Mouse (Mus musculus) gastrocnemius, postnatal 36 days (tissue): ENCODE measurements around the gene Copb2. TPM values are rescaled to one million over a fixed set of nuclear protein-coding genes. Genes with fewer than 3 reads are reported as not detected.

Source experiments
- DNase-seq, 2 experiments: peaks; one replicate each; pipeline ENCODE4 v3.0.0; 2022
- intact Hi-C: fragments of 180-260 bp; cut with DNase I; formaldehyde crosslinking; loops from one replicate; pipeline ENCODE4 v1.15.1; 2025
- long read RNA-seq, 2 experiments: library from polyadenylated mRNA; stranded (forward); transcript quantifications; one replicate each; pipeline ENCODE4 v2.0.0; 2021
- total RNA-seq, 2 experiments: library from RNA; stranded (reverse); gene quantifications; 2 replicates each; pipeline ENCODE4 v1.2.3; 2021

The Copb2 gene
- total RNA-seq = 10 to 100 TPM; 55.7 to 61.9 TPM
- long read RNA-seq, experiment 1, transcript Copb2-201 (22 exons, 3,050 nt) = major isoform, 12 of 29 reads
- long read RNA-seq, experiment 1, partial matches to known transcripts = 9 of 29 reads
- long read RNA-seq, experiment 1, other reads (novel, unspliced or antisense) = 8 of 29 reads
- long read RNA-seq, experiment 2, transcript Copb2-201 (22 exons, 3,050 nt) = major isoform, 39 of 59 reads
- long read RNA-seq, experiment 2, partial matches to known transcripts = 9 of 59 reads
- long read RNA-seq, experiment 2, other reads (novel, unspliced or antisense) = 11 of 59 reads

DNA sequence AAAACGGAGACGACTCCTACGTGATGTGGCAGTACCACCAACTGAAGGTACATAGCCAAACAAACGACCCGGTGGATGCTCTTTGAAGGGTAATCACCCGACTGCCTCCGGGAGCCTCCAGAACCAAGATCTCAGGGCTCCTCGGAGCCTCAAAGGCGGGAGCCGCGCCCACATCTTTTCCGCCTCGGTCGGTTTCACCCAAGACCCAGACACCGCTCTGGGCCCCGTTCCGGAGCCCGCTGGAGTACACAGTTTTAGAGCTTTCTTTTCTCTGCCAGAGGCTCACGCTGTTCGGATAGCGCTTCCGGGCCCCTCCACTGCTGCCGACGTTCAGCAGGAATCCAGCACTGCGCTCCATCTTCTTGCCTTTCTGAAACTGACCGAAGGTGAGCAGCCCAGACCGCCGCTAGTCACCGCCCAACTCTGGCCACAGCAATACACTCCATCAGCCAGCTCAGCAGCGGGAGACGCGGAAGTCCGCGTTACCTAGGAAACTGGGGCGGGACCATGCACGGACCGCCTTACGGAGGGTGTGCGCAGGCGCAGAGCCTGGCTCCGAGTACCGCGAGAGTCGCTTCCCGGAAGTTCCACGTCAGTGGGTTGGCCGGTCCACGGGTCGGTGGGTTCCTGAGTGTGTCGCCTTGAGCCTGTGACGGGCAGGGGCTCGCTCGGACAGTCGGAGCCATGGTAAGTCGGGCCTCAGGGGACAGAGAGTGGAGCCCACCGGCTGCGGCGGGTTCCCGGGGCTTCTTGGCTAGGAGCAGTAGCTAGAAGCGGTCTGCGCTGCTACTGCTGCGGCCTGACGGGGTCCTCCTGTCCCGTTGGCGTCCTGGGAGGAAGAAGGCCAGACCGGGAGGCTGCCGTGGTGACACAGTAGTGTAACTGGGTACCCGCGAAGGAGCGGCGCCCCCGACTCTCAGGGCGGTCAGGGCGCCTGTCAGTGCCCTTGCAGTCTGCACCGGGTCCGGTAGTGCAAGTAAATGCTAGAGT, at the start of gene Copb2:
Gene Copb2, plus strand, starts transcription at position 585 of the 990 bp plus-strand sequence.
- peak; percentile 99 for DNase-seq
- intact Hi-C loops = loop anchor here (5.0 kb wide), 1 partner anchor 39 kb away; the partner anchor contains the start of gene Mrps22

GRCm38 (mm10) chr9:98523872-98524271, 39.6 kb upstream of the Copb2 start:
- no peak for DNase-seq
- intact Hi-C loops = no loop called here

- no peak for DNase-seq
- intact Hi-C loops = no loop called here
These were observed 38.6 kb upstream of the Copb2 start for GRCm38 (mm10) chr9:98524786-98525542.

DNA sequence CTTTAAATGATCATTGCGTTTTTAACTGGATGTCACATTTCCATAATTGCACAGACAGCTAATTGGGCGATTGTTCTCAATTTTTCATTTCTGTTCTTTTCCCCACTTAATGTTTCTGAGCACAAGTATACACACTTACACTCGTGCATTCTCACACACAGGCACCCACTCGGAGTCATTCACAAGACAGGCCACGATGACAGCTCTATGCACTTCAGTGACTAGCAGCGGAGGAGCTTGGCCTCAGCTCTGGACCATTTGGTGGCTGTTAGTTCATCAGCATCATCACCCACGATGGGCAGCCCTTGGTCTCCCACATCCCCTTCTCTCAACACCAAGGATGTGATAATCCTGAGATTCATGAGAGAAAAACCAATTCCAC, 38.0 kb upstream of the Copb2 start:
- DNase-seq = no peak
- intact Hi-C loops = no loop called here

DNA sequence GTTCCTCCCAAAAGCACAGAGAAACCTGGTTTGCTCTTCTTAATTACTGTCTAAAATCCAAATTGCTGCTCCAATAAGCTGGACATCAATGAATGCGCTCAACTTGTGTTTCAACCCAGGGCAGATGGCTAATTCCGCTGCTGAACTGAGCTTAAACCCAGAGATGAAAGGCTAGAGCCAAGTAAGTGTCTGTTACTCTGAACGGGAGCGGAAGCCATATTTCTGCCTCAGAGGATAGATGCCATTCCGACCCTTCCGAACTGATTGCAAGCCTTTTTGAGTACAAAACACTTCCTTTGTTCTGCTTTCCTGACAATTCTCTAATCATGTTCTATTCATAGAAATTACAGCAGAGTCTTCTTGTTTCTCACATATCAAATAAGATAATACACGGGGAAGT, 36.3 kb upstream of the Copb2 start:
- no peak for DNase-seq
- intact Hi-C loops = no loop called here

- intact Hi-C loops = loop anchor here (10.0 kb wide), 1 partner anchor 85 kb away; no protein-coding TSS in a partner anchor
- DNase-seq = no peak
These were observed 33.7 kb upstream of the Copb2 start for GRCm38 (mm10) chr9:98529776-98530175.

DNA sequence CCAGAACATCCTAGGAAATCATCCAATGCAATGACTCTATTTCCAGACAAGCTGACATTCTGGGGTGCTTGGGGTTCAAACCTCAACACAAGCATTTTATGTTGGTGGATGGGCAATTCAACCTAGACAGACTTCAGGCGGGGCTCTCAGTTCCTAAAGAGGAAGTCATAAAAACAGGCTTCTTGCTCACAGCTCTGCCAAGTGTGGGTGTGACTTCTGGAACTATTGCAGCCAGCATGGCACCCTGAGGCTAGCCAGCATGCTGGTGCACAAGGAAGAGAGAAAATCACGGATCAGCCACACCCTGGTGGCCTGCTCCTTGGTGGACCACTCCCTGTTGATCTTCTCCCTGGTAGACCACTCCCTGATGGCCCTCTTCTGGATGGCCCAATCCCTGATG, 32.5 kb upstream of the Copb2 start:
- intact Hi-C loops = loop anchor here (10.0 kb wide), 1 partner anchor 86 kb away; no protein-coding TSS in a partner anchor
- DNase-seq = no peak

DNA sequence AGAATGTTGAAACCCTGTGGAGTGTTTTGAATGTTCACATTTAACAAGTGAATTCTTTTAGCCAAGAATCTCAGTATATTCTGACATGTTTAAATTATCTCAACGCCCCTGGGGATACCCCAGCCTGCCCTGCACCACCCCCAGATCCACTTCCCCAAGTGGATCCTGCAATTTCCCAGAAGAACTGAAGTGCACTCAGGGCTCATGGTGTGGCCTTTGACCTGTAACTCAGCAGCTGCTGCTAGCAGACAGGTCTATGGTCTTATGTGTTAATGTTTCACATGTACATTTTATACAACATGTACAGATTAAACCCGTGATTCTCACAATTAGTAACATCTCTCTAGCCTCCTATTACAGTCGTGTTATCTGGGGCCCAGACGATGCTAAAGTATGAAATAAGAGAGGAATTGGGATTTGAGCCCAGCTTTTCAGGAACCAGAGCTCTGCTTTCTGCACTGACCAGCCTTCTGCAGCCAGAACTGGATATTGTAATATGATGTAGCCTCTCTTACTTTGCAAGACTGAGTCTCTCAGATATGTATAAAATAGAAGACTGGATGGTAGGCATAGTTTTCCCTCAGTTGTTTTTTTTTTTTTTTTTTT, 28.7 kb upstream of the Copb2 start:
- no peak for DNase-seq
- intact Hi-C loops = loop anchor here (5.0 to 10.0 kb wide), 2 partner anchors 90 to 117 kb away; no protein-coding TSS in a partner anchor

- DNase-seq = no peak
- intact Hi-C loops = loop anchor here (5.0 to 10.0 kb wide), 2 partner anchors 91 to 118 kb away; no protein-coding TSS in a partner anchor
These were observed 27.8 kb upstream of the Copb2 start for GRCm38 (mm10) chr9:98535763-98536162.

DNA sequence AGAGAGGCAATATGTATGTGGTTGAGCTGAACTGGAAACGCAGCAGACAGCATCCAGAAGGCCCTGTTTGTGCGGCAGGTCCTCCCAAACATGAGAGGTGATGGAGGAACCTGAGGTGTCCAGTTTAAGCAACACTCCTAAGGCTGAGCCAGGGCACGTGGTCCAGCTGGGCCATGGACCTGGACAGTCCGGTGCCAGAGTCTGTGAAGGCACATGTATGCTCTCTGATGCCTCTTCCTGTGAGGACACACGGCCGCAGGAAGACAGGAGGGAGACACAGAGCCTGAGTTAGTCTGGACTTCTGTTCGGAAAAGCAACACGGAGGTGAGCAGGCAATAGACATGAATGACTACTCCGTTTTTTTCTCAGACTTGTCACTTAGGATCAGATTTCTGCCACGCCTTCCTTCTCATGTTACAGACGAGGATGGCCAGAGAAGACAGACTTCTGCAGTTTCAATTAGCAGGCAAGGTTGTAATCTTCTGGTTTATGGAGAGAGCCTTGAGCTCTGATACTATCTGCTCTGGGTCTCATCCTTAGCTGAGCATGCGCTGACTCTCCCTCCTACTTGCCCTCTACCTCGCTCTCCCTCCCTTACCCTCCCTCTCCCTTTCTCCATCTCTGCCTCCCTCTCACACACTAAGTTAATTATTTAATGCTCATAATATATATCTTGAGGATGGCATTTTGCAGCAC, 25.4 kb upstream of the Copb2 start:
- DNase-seq = no peak
- intact Hi-C loops = loop anchor here (5.0 to 10.0 kb wide), 2 partner anchors 93 to 121 kb away; no protein-coding TSS in a partner anchor

GRCm38 (mm10) chr9:98538713-98539360, 24.7 kb upstream of the Copb2 start:
- intact Hi-C loops = loop anchor here (5.0 to 10.0 kb wide), 2 partner anchors 94 to 122 kb away; no protein-coding TSS in a partner anchor

GRCm38 (mm10) chr9:98544042-98544441, 19.5 kb upstream of the Copb2 start:
- intact Hi-C loops = no loop called here
- no peak for DNase-seq

More at GRCm38 (mm10) chr9:98538713-98539360, 24.7 kb upstream of the Copb2 start:
- DNase-seq = peak; percentile 20 to 35

DNA sequence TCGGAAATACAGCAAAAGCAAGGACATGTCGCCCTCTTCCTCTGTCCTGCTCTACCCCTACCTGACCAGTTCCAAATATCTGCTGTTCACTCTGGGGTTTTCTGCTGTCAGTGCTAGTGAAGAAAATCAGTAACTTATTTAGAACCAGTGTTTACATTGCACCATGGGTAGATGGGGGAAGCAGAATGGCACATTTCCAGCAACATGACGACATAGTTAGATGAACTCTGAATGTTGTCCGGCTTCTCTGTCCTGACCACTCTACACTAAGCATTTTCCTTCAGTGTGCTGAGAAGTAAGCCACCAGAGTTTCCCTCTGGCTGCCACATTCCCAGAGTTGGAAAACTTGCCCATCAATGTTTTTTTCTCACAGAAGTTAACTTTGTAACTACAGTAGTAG, 20.3 kb downstream of the Copb2 start:
- no peak for DNase-seq
- intact Hi-C loops = no loop called here

- intact Hi-C loops = loop anchor here (5.0 to 10.0 kb wide), 2 partner anchors 38 to 645 kb away; partner anchors contain the start of genes Cep70 and Copb2
- no peak for DNase-seq
These were observed 36.6 kb downstream of the Copb2 start for GRCm38 (mm10) chr9:98600094-98600493.

DNA sequence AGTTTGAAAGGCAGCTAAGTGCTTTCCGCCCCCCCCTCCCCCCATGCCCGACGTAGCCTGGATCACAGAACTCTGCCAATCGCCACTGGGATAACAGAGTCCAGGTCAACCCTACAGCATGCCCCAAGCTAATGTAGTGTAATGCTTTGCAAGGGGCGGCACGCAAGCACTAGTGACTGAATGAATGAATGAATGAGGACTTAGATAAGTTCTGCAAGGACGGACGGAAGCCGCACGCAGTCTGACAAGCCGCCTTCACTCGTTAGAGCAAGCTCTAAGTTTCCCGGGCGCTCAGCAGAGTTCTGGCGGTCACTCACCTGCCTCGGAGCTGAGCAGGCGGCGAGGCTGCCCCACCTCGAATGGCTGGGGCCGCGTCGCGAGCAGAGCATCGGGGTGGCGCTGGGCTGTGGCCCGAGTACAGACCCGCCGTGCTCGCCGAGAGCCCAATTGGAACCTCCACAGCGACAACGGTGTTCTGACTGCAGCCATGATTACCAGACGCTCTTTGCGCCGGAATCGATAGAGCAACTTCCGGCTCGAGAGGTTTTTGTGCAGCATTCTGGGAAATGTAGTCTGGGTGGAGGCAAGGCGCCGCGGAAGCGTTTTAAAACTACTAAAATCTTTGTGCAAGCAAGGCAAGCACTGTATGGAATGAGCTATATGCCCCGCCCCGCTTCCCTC, 37.8 kb downstream of the Copb2 start, which contains the start of gene Mrps22:
Gene Mrps22, minus strand, starts transcription at position 505 of the 681 bp plus-strand sequence.
- intact Hi-C loops = loop anchor here (5.0 to 10.0 kb wide), 2 partner anchors 39 to 644 kb away; partner anchors contain the start of genes Cep70 and Copb2
- peak; percentile 55 to 62 for DNase-seq

- no peak for DNase-seq
- intact Hi-C loops = loop anchor here (5.0 to 10.0 kb wide), 2 partner anchors 40 to 643 kb away; partner anchors contain the start of genes Cep70 and Copb2
These were observed 38.4 kb downstream of the Copb2 start for GRCm38 (mm10) chr9:98601837-98602359.

- intact Hi-C loops = loop anchor here (5.0 to 10.0 kb wide), 2 partner anchors 43 to 640 kb away; partner anchors contain the start of genes Cep70 and Copb2
- no peak for DNase-seq
These were observed 41.4 kb downstream of the Copb2 start for GRCm38 (mm10) chr9:98604896-98605295.
